Mouse (Mus musculus): ENCODE data around the gene Nr1h4. TPM values are rescaled to one million over a fixed set of nuclear protein-coding genes. Genes with fewer than 3 reads are reported as not detected.

The Nr1h4 gene
- total RNA-seq, 4 experiments from 2014 or later, result 0.19 TPM; not detected in 3

DNA sequence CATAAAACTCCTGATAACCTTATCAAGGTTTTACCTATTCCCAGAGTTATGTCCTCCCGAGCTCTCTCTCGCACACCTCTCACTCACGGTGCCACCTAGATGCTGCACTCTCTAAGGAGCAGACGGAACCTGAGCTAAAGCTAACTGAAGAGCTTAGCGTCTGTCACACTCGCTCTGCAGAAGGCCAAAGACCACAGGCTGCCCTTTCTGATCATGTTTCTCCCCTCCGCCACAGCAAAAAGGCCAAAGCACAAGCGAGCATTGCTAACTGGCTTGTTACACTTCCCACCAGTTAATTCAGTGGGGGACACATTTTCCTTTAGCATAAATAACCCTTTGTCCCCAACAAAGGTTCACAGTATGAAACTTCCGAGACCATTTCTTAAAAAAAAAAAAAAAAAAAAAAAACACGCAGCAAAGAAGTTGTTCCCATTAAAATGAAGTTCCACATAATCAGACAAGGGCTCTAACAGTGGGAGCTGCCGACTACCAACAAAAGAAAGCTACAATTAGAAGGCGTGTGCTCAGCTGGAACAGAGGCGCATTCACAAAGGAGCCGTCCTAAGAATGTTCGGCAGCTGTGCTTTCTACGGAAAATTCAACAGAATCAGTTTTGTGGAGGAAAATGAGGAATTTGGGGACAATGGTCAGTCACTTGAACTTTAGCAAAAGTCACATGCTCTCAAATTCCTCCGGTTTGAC is 98.7 kb downstream of the Nr1h4 start:
- no peak for DNase-seq (ENCODE audit: low spot score in 2 of 2)

DNA sequence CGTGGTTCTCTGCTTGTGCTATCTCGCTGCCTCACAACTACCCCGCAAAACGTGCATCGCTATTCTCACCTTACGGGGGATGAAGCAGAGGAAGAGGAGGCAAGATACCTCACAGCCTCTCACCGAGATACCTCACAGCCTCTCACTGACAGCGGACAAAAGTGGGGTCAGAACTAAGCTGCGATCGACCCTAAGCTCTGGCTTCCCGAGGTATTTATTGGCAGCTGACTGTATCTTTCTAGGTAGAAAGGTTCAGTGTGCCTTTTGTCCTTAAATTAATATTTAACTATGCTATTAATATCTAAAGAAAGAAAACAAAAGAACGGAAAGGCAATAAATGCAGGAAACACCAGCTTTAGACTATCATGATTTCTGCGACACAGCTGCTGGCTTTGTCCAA is 100.6 kb downstream of the Nr1h4 start:
- DNase-seq (ENCODE audit: low spot score in 2 of 2), result no peak

DNA sequence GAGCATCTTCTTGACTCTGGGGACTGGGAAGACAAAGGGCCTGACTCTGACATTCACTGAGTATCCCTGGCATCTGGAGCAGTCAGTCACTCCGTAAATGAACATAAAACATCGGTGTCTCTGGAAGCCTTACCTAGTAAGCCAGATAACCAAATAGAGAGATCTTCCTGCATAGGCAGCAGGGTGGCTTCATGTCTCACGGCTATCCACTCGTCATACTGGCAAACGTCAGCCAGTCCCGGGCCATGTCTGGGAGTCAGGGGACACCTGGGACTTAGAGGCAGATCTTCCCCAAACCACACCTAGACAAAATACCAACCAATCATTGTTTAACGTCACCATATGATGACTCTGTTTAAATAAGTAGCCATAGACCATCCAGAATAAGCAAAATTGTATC is 102.6 kb downstream of the Nr1h4 start:
- DNase-seq (ENCODE audit: low spot score in 2 of 2), result no peak

DNA sequence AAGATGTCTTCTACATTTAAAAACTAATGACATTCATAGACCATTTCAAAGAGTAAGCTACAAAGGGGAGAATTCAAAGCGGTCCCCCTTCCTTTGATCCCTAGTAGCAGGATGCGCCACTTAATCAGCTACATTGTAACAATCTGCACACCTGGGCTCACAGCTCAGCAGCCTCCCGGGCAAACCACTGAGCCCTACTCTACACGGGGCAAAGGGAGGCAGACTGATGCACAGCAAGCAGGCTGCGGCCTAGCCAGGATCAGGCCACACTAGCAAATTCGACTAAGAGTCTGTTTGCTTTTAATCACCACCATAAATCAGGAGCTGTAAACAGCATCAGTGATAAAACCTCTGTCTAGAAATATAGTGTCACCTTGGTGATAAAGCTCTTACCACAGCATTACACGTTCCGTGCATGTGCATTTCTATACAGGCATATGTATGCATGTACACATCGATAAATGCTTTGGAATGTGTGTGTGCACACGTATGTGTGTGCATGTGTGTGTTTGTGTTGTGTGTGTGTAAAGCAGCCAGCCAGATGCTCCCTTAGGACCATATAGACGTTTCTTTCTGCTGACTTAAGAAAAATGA is 108.5 kb downstream of the Nr1h4 start:
- DNase-seq (ENCODE audit: low spot score in 2 of 2), result no peak

DNA sequence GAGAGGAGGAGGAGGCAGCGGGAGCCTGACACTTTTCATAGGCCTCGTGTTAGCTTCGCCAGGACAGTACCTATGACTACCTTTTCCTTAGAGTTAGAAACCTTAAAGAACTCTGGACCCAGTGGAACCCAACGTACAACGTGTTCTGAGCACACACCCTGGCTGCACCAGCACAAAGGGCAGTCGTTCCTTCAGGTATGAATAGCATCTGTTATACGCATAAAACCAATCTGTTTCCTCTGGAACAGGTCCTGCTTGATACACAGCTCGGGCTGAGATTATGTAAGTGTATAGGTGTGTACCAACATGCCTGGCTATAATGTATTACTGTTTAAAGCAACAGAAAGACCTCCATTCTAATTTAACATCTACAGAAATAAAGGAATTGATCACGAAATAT is 109.2 kb downstream of the Nr1h4 start:
- DNase-seq (ENCODE audit: low spot score in 2 of 2), result no peak

DNA sequence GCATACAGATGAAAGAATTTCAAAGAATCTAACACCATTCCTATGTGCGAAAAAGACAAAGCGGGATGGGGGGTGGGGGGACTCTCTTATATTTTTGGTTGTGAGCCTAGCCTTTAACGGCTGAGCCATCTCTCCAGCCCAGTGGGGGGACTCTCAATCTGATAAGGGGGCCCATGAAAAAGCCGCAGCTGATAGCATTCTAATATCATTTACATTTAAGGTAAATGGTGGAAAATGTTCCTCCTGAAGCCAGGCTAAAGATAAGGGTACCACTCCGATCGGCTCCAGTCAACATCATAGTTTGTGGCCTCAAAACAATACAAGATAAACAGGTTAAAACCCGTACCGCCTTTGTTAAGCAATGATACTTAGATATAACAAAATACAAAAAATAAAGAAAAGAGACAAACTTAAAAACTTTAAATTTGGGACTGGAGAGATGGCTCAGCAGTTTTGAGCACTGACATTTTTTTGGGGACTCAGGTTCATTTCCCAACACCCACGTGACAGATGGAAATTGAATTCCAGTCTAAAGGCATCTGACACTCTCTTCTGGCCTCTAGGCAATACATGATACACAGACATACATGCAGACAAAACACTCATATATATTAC is 110.1 kb downstream of the Nr1h4 start:
- no peak for DNase-seq (ENCODE audit: low spot score in 2 of 2)

DNA sequence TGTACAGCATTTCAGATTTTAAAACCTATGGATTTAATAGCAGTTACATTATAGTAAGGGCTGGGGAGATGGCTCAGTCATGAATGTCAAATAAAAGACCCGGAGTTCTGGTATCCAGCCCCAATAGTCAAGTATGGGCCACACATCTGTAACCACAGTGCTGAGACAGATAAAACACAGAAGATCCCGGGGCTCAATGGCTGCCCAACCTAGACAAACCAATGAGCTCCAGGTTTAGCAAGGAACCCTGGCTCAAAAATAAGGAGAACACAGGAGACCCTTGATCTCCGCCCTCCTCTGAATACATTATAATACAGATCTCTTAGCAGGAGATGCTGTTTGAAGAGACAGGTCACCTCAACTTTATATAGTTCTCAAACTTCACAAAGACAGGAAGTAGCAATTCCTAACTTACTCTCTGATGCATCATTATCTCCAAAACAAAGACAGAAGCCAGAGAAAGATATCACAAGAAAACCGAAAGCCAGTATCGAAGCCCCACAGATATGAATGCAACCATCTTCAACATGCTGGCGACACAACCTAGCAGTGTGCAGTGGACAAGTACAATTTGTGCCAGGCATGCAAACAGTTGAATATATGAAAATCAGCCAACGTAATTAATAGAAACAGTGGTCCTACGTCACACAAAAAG is 110.8 kb downstream of the Nr1h4 start:
- no peak for DNase-seq (ENCODE audit: low spot score in 2 of 2)

DNA sequence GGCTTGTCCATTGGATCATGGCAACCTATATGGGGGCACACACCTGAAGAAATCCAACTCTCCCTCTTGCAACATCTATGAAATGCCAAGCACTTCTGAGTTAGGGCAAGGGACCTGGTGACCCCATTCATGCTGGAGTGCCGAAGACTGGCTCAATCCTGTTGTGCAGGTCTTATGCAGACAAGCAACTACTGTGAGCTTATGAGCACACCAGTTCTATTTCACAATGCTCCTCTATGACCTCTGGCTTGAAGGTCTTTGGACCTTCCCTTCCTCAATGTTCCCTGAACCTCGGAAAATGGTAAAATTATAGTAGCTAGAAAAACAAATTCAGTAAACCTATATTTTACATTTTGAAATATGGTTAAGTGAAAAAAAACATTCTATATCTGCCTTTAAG is 115.4 kb downstream of the Nr1h4 start:
- DNase-seq (ENCODE audit: low spot score in 2 of 2), result no peak

DNA sequence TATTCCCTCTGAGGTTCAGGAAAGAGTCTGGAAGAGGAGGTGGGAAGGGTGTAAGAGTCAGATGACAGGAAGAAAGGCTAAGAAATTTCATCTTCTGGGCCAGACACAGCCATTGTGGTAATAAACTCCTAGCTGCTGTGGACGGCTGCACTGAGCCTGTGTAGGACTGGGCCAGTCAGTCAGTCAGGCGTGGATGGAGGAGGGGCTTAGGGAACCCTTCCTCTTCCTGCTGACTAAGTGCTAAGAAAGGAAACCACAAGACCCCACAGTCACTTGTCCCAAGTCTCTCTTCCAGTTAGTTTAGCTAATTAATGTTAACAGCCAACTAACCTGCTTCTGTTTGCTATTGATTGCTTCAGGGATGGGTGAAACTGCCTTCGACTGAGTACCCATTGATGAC is 117.9 kb downstream of the Nr1h4 start:
- no peak for DNase-seq (ENCODE audit: low spot score in 2 of 2)

DNA sequence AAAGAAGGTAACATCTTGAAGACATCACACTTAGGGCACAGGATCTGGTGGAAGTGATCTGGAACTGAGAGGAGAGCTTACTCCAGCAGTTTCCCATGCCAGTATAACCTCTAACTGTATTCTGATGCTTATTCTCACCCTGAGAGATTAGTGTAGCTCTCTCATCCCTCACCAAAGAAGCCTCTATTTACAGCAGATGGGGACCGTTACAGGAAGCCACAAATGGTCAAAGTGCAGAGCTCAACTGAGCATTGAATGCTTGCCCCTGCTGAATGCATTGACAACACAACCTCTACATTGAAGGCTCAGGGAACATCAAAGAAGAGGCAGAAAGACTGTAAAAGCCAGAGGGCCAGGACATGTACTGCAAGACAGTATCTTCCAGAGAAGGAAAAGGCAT is 125.8 kb downstream of the Nr1h4 start:
- DNase-seq (ENCODE audit: low spot score in 2 of 2), result no peak

DNA sequence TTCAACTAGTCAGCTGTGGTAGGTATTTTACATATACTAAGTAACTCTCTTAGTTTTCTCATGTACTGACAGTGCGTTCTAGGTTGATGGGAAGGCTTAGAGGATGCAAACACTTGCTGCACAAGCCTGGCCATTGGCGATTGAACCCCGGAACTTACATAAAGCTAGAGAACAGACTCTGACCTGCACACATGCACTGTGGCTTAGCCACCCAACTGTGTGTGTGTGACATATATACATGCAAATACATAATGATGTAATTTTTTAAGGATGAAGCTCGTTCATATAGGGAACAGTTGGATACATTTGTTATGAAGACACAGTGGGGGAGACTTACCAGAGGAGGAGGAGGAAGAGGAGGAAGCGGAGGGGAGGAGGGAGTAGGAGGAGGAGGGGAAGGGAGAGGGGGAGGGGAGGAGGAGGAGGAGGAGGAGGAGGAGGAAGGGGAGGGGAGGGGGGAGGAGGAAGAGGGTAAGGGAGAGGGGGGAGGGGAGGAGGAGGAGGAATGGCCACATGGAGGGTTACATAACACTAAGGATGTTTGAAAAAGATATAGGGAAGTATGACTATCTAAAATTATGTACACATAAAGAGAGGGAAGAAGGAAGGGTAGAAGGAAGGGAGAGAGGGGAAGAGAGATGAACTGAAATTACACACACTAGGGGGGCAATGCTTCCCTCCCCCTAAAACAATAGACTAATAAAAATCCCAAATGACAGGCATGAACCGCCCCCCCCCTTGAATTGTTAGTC is 126.5 kb downstream of the Nr1h4 start:
- DNase-seq (ENCODE audit: low spot score in 2 of 2), result no peak

DNA sequence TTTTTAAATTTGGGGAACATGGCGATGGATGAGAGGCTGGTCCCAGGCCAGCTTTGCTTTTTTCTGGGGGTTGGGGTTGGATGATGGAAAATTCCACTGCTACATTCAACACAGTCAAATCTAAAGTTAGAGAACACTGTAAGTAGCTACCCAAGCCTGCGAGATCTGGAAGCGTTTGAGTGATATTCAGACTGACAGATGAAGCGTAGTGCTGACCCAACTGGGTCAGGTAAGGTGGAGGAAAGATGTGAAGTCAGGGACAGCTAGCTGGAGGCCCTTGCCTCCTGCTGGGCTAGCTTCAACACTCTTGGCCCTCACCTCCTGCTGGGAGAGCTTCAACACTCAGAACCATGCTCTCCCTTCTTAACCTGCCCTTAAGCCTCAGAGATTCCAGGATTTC is 128.4 kb downstream of the Nr1h4 start:
- no peak for DNase-seq (ENCODE audit: low spot score in 2 of 2)

Other genes with a start within 250 kb of the Nr1h4 start
- 1 to 10 TPM in 3 of 4 experiments, under 1 TPM in 1; 0.56 to 1.9 (median 1.3) TPM for gene Ano4, start 188.8 kb downstream of the Nr1h4 start, total RNA-seq (2022)
- gene Gas2l3, start 89.6 kb downstream of the Nr1h4 start, total RNA-seq (2022), result 1 to 10 TPM in 2 of 4 experiments, under 1 TPM in 2; 0.53 to 1.6 (median 1.1) TPM
- gene Slc17a8, start 87.7 kb upstream of the Nr1h4 start, total RNA-seq (2022), result not detected
- gene Scyl2, start 152.7 kb upstream of the Nr1h4 start, total RNA-seq (2022), result 10 to 100 TPM; 11.0 to 13.4 (median 11.5) TPM
- gene Actr6, start 198.7 kb upstream of the Nr1h4 start, total RNA-seq (2022), result 1 to 10 TPM; 5.3 to 8.2 (median 6.5) TPM
- 10 to 100 TPM; 14.8 to 24.1 (median 21.3) TPM for gene Uhrf1bp1l, start 211.4 kb upstream of the Nr1h4 start, total RNA-seq (2022)

Data from gastrocnemius, adult 8-10 months (tissue).